Mouse (Mus musculus): ENCODE measurements around the gene Opn5. TPM values are rescaled to one million over a fixed set of nuclear protein-coding genes. Genes with fewer than 3 reads are reported as not detected.

The Opn5 gene
- polyA plus RNA-seq, 1 experiment from 2014 or later = not detected

Other genes starting within 250 kb of the Opn5 start
- 0.21 and 0.34 TPM in 2 replicates for gene Adgrf4, start 80.9 kb upstream of the Opn5 start, polyA plus RNA-seq (2015; fragmentation: Nextera tagmentation; extraction: Ambion mirVana)
- gene Adgrf2, start 130.8 kb upstream of the Opn5 start, polyA plus RNA-seq (2015; fragmentation: Nextera tagmentation; extraction: Ambion mirVana) = 0.05 and 0.07 TPM in 2 replicates